Mouse (Mus musculus) adrenal gland (tissue): ENCODE measurements around the gene Adap1.
"Not testable (repeated sequence)": the region's sequence is repeated elsewhere in the genome, so short reads cannot be mapped to it uniquely, and the experiment has no call there.

Experiments
- intact Hi-C: fragments of 180-260 bp; cut with DNase I; formaldehyde crosslinking; loops from one replicate; pipeline ENCODE4 v1.15.1; 2025

Gene Adap1

GRCm38 (mm10) chr5:139352317-139352716 lies 26.9 kb upstream of the Adap1 start, which contains the start of gene Cyp2w1:
Gene Cyp2w1 (plus strand): TSS chr5:139352617.
- intact Hi-C loops = no loop called here

DNA sequence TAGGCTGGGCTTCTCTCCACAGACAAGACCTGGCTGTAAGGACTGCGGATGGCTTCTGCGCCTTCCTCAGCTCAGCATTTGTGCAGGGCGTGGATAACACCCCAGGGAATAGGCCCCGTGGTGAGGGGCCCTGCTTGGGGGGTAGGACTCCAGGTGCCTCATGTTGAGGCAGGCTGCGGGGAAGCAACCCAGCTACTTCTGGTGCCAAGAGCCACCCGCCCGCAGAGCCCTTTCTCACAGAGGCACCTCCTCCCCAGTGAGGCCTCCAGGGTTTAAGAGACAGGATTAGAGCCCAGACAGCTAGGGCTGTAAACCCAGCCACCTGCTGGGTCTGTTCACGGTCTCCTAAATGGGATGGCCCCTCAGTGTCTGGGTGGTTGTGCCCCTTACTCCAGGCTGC lies 26.2 kb upstream of the Adap1 start:
- intact Hi-C loops = no loop called here

- intact Hi-C loops = no loop called here
Observed at GRCm38 (mm10) chr5:139351134-139351533, 25.7 kb upstream of the Adap1 start, which contains the start of gene Cox19. Gene Cox19 (minus strand): TSS chr5:139351418.

GRCm38 (mm10) chr5:139349713-139350112 lies 24.3 kb upstream of the Adap1 start:
- intact Hi-C loops = no loop called here

DNA sequence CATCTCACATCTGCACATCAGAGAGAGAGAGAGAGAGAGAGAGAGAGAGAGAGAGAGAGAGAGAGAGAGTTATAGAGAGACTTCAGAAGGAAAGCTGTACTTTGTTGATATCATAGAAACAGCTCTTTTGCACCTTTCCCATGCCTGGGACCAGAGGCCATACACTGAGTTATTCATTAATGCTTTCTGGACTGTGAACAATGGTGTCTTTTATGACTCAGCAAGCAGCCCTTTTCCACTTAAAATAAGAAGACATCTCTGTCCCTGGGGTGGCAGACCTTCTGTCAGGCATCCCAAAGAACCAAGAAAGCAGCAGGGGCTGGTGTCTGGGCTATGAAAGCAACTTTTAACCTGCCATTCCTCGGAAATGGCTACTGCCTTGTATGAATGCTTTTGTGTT lies 21.8 kb upstream of the Adap1 start:
- intact Hi-C loops = no loop called here

- intact Hi-C loops = no loop called here
Observed at GRCm38 (mm10) chr5:139345364-139345714, 19.9 kb upstream of the Adap1 start.

DNA sequence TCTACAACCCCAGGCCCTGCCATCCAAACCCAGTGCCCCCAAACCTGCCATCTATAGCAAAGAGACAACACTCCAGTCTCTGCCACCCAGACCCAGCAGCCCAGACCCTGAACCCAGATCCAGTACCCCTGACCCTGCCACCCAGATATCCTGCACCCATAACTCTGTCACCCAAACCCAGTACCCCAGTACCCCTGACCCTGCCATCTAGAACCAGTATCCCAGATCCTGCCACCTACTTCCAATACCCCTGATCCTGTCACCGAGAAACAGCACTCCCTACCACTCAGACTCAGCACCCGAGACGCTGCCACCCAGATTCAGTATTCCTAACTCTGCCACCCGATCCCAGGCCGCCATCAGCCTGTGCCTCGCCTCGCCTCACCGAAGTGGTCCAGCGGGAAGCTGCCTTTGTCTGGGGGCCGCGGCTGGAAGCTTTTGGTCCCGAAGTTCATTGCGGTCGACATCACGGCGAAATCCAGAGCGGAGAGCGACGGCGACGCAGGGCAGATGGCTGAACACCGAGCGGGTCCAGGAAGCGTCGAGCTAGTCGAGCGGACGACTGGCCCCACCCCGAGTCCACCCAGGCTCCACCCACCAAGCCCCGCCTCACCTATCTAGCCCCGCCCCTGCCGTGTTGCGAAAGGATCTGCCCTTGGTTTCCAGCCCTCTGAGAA lies 19.4 kb upstream of the Adap1 start:
- intact Hi-C loops = no loop called here

GRCm38 (mm10) chr5:139344021-139344686 lies 18.7 kb upstream of the Adap1 start:
- intact Hi-C loops = no loop called here

DNA sequence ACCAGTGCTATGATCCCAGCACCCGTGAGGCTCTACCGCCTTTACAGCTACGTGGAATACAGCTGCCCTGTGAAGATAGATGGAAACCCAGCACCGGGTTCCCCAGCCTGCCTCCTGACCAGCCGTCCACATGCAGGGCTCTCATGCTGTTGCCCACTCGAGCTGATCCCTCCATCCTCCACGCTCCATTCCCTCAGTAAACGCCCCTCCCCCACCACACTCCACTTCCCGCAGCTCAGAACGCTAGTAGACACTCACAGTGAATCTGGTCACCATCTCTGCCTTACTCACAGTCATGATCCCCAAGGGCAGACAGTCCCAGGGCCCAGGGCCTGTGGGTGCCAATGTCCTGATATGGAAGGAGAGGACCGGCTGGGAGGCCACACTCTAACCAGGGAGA lies 13.5 kb upstream of the Adap1 start:
- intact Hi-C loops = no loop called here

- intact Hi-C loops = no loop called here
Observed at GRCm38 (mm10) chr5:139338403-139338802, 13.0 kb upstream of the Adap1 start.

GRCm38 (mm10) chr5:139337826-139338370 lies 12.5 kb upstream of the Adap1 start:
- intact Hi-C loops = no loop called here

GRCm38 (mm10) chr5:139335634-139336033 lies 10.2 kb upstream of the Adap1 start:
- intact Hi-C loops = no loop called here

GRCm38 (mm10) chr5:139334394-139334793 lies 9.0 kb upstream of the Adap1 start:
- intact Hi-C loops = not testable (repeated sequence)

DNA sequence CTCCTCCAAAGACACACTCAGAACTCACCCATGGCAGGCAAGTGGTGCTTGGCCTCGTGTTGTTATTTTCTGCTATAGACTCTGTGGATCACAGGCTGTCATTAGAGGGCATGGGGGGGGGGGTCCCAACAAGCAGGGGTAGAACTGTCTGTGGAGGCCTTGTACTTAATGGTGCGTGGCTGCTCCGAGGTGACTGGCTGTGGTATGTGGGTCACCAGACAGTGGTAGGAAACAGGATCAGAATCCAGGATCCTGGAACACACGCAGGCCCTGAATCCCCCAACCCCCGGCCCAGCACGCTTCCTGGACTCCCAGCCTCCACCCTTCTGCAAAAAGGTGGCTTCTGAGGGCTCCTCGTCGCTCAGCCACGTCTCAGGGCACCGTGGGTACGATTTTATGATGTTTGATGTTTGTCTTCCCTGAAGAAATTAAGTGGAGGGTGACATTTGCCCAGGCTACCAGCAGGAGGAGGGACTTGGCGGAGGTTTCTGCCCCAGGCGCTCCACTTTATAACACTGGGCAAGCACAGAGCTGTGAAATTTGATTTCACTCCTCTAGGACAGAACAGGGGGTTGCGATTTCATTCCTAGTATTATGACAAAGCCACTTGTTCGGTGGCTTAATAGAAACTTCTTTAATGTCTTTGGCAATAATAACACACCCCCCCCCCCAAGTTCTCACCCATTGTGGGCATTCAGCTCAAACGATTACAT lies 8.0 kb upstream of the Adap1 start:
- intact Hi-C loops = loop anchor here (2.0 kb wide), 1 partner anchor 21 kb away; no protein-coding TSS in a partner anchor

GRCm38 (mm10) chr5:139332590-139333272 lies 7.3 kb upstream of the Adap1 start:
- intact Hi-C loops = loop anchor here (2.0 kb wide), 1 partner anchor 22 kb away; no protein-coding TSS in a partner anchor

- intact Hi-C loops = loop anchor here (2.0 kb wide), 1 partner anchor 23 kb away; no protein-coding TSS in a partner anchor
Observed at GRCm38 (mm10) chr5:139331742-139332141, 6.3 kb upstream of the Adap1 start.

GRCm38 (mm10) chr5:139330766-139331165 lies 5.3 kb upstream of the Adap1 start:
- intact Hi-C loops = no loop called here

DNA sequence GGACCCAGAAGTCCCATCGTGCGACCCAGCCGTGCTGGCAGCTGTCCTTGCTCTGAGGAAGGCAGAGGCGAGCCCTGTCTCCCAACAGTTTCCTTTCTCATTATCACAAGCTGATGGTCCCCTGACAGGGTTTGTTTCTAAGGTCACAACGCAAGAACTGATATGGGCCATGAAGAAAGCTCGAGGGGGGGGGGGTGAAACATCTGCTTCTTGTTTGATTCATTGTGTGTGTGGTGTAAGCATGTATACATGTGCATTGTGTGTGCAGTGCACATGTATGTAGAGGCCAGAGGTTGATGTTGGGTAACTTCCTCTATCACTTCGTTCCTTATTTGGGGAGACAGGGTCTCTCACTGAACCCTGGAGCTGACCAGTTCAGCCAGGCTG lies 2.2 kb upstream of the Adap1 start:
- intact Hi-C loops = loop anchor here (10.0 kb wide), 1 partner anchor 483 kb away; no protein-coding TSS in a partner anchor

DNA sequence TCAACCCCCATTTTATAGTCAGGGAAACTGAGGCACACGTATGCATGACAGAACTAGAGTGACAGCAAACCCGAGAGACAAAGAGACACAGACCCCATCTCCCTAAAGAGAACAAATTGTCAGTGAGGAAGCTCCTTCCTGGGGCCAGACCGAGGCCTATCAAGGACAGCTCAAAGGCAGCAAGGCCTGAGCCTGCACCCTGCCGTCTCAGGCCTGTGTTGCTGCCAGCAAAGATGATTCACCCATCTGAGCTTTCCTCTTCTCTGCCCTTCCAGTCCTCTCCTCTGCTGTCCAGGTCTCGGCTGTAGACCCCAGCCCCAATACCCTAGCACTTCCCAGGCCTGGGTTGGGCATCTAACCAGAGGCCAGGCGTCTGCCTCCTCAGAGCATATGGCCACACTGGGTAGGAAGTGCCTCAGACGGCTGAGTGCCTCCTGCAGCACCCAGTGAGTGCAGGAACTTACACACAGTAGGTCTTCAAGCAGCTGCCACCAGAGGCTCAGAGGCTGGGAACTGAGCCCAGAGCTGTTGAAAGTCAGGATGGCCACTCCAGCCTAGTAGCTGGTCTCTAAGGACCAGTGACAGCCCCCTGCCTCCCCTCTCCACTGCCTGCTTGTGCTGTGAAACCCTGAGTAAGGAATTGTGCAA lies 1.7 kb upstream of the Adap1 start:
- intact Hi-C loops = loop anchor here (10.0 kb wide), 1 partner anchor 482 kb away; no protein-coding TSS in a partner anchor

DNA sequence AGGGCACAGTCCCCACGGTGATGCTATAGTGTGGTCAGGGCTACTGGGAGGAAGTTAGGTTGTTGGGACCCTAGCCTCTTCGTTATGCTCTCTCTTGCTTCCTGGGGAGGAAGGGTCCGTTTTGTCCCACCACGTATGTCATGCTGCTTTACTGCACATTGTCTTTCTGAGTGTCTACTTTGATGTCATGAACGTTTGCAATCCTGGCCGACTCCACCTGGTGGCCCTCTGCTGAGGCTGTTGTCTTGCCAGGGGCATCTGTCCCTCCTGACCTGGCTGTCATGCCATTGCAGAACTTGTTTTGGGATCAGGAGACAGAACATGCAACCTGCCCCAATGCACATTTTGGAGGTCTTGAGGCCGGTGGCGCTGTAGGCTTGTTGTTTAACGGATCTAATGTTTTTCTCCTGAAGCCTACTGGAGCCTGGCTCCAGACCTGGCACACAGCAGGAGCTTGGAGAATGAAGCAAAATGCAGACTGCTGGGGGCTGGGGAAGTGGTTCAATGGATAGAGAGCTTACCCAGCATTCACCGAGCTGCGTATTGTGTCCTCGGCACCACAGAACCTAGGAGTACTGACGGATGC lies 782 bp upstream of the Adap1 start:
- intact Hi-C loops = loop anchor here (10.0 kb wide), 1 partner anchor 481 kb away; no protein-coding TSS in a partner anchor
